Comparison of ENCODE assay signal across 8 mouse cellular contexts in genomic region chr4:52438371-52438885, GRCm38 (mm10). TPM values are rescaled to one million over a fixed set of nuclear protein-coding genes. Genes with fewer than 3 reads are reported as not detected.
DNase-seq lines count a peak whose midpoint lies in the region; ATAC-seq lines count a peak whose summit lies in the region.

No protein-coding gene starts in this region.

- peak overlapping the region; percentile 90 for H3K4me2 ChIP-seq in hindbrain, embryonic 16.5 days (ENCODE audit: low read length)
- H3K4me2 ChIP-seq in midbrain, embryonic 15.5 days: peak overlapping the region; percentile 73

- peak overlapping the region; percentile 88 for H3K27ac ChIP-seq in hindbrain, embryonic 16.5 days (ENCODE audit: low read depth, low read length)
- H3K27ac ChIP-seq in midbrain, embryonic 15.5 days: peak overlapping the region; percentile 85

- H3K4me1 ChIP-seq in hindbrain, embryonic 16.5 days (ENCODE audit: control insufficient read depth, insufficient read depth, low read depth, low read length): peaks cover 7% of the 10 kb centered on the region
- peaks cover 9% of the 10 kb centered on the region for H3K4me1 ChIP-seq in midbrain, embryonic 15.5 days

- no peaks in the 10 kb centered on the region for H3K36me3 ChIP-seq in hindbrain, embryonic 16.5 days (ENCODE audit: control insufficient read depth, insufficient read depth, low read length)
- no peaks in the 10 kb centered on the region for H3K36me3 ChIP-seq in midbrain, embryonic 15.5 days (replicated peaks)

- WGBS in hindbrain, embryonic 16.5 days: under 1% methylated on average over 20 of the region's 20 CpGs
- under 1% methylated on average over 20 of the region's 20 CpGs for WGBS in midbrain, embryonic 15.5 days

- peak overlapping the region; percentile 79 for H3K4me3 ChIP-seq in hindbrain, embryonic 16.5 days (ENCODE audit: low read length)
- peak overlapping the region; percentile 91 for H3K4me3 ChIP-seq in midbrain, embryonic 15.5 days

- DNase-seq in left cerebral cortex, adult 11 months (ENCODE audit: low spot score): peak; percentile 5
- DNase-seq in left cerebral cortex, postnatal 36 days (ENCODE audit: low spot score in 2 of 2): no peak
- no peak for DNase-seq in T-cell, adult 2 months (ENCODE audit: low spot score)
- DNase-seq in right cerebral cortex, postnatal 10 days (ENCODE audit: low spot score in 2 of 2): no peak
- DNase-seq in gastrocnemius, postnatal 36 days: no peak

- H3K9me3 ChIP-seq in hindbrain, embryonic 16.5 days (ENCODE audit: control insufficient read depth, low read length): no peaks in the 10 kb centered on the region
- H3K9me3 ChIP-seq in midbrain, embryonic 15.5 days: no peaks in the 10 kb centered on the region

- H3K9ac ChIP-seq in hindbrain, embryonic 16.5 days (ENCODE audit: low read depth, low read length): peak overlapping the region; percentile 79
- H3K9ac ChIP-seq in midbrain, embryonic 15.5 days: peak overlapping the region; percentile 48

- peak; percentile 10; the same call in 1 of the 2 replicates for ATAC-seq in common myeloid progenitor, adult 5-6 weeks (replicated peaks; ENCODE audit: low read depth, poor library complexity, severe bottlenecking)
- ATAC-seq in hindbrain, embryonic 16.5 days: peak; percentile 88; the same call in 1 of the 2 replicates
- peak; percentile 24; the same call in 1 of the 2 replicates for ATAC-seq in midbrain, embryonic 15.5 days (replicated peaks)

- H3K27me3 ChIP-seq in hindbrain, embryonic 16.5 days (replicated peaks; ENCODE audit: control insufficient read depth, insufficient read depth, low read length): no peaks in the 10 kb centered on the region
- no peaks in the 10 kb centered on the region for H3K27me3 ChIP-seq in midbrain, embryonic 15.5 days (replicated peaks)

- intact Hi-C loops in left cerebral cortex, postnatal 36 days (cut with DNase I): no loop called here
- intact Hi-C loops in gastrocnemius, postnatal 36 days (cut with DNase I): no loop called here

RNA-seq across cellular contexts. Expression of gene Smc2, which starts 0.6 kb away (rescaled TPM):
- total RNA-seq in left cerebral cortex, postnatal 36 days (2021): 1 to 10 TPM; 4.8 to 6.4 TPM
- total RNA-seq in common myeloid progenitor, adult 5-6 weeks (2017): 253 and 257 TPM in 2 replicates
- 40.3 and 44.7 TPM in 2 replicates for polyA plus RNA-seq in hindbrain, embryonic 16.5 days (2015; fragmentation: Nextera tagmentation; extraction: Ambion mirVana)
- 46.7 and 52.7 TPM in 2 replicates for polyA plus RNA-seq in midbrain, embryonic 15.5 days (2015; fragmentation: Nextera tagmentation; extraction: Ambion mirVana)
- total RNA-seq in gastrocnemius, postnatal 36 days (2021): 1 to 10 TPM; 1.2 to 1.9 TPM

RNA-seq across cellular contexts. Expression of gene Vma21-ps, which starts 58.6 kb away (rescaled TPM):
- total RNA-seq in left cerebral cortex, postnatal 36 days (2021): not detected
- total RNA-seq in common myeloid progenitor, adult 5-6 weeks (2017): not detected in 2 replicates
- 1.5 and 4.3 TPM in 2 replicates for polyA plus RNA-seq in hindbrain, embryonic 16.5 days (2015; fragmentation: Nextera tagmentation; extraction: Ambion mirVana)
- polyA plus RNA-seq in midbrain, embryonic 15.5 days (2015; fragmentation: Nextera tagmentation; extraction: Ambion mirVana): 1.9 and 2.1 TPM in 2 replicates
- not detected for total RNA-seq in gastrocnemius, postnatal 36 days (2021)

Comparison
In these comparisons a context has a peak if more than half of its experiments do, and no peak if none do; other contexts are left out.
1. ATAC-seq: peak in every context shown above with its lines; median percentile 88 in hindbrain, embryonic 16.5 days; 24 in midbrain, embryonic 15.5 days; 10 in common myeloid progenitor, adult 5-6 weeks.
2. RNA of gene Smc2, which starts 0.6 kb away (total RNA-seq): 253 to 257 TPM in common myeloid progenitor, adult 5-6 weeks; 4.8 to 6.4 TPM in left cerebral cortex, postnatal 36 days and 1.2 to 1.9 TPM in gastrocnemius, postnatal 36 days; every median in the first group is over 10 times any median in the second.